Mouse (Mus musculus): ENCODE data around the gene Scamp1. TPM values are rescaled to one million over a fixed set of nuclear protein-coding genes. Genes with fewer than 3 reads are reported as not detected.
A peak's percentile ranks its signal among the peaks of the same experiment; 100 is the strongest.

The Scamp1 gene
- polyA plus RNA-seq, 1 experiment: 15.8 TPM

- no peak overlapping the region for H3K4me3 ChIP-seq (replicated peaks; ENCODE audit: control insufficient read depth, low read depth, low read length)
- no peaks in the 10 kb centered on the region for H3K4me1 ChIP-seq (ENCODE audit: control insufficient read depth, insufficient read depth, low read length)
- no peak overlapping the region for H3K27ac ChIP-seq (ENCODE audit: control insufficient read depth, insufficient read depth, low read depth, low read length, poor library complexity)
- TF ChIP-seq CTCF (IDR thresholded peaks at IDR 0.05; ENCODE audit: control insufficient read depth, insufficient read depth, low read length) (0 out of 2 replicates have a peak, but pooled peaks have one; percentile 11), POLR2A (IDR thresholded peaks at IDR 0.05; ENCODE audit: borderline replicate concordance, control insufficient read depth, low read depth, low read length) (no peak)
Observed at GRCm38 (mm10) chr13:94208892-94209291, 76.8 kb downstream of the Scamp1 start.

- H3K4me3 ChIP-seq (replicated peaks; ENCODE audit: control insufficient read depth, low read depth, low read length): no peak overlapping the region
- H3K27ac ChIP-seq (ENCODE audit: control insufficient read depth, insufficient read depth, low read depth, low read length, poor library complexity): no peak overlapping the region
- TF ChIP-seq POLR2A (IDR thresholded peaks at IDR 0.05; ENCODE audit: borderline replicate concordance, control insufficient read depth, low read depth, low read length) (no peak), CTCF (IDR thresholded peaks at IDR 0.05; ENCODE audit: control insufficient read depth, insufficient read depth, low read length) (no peak)
- H3K4me1 ChIP-seq (ENCODE audit: control insufficient read depth, insufficient read depth, low read length): no peaks in the 10 kb centered on the region
- 93% methylated on average over 16 of the region's 16 CpGs for WGBS
Observed at GRCm38 (mm10) chr13:94207973-94208372, 77.7 kb downstream of the Scamp1 start.

DNA sequence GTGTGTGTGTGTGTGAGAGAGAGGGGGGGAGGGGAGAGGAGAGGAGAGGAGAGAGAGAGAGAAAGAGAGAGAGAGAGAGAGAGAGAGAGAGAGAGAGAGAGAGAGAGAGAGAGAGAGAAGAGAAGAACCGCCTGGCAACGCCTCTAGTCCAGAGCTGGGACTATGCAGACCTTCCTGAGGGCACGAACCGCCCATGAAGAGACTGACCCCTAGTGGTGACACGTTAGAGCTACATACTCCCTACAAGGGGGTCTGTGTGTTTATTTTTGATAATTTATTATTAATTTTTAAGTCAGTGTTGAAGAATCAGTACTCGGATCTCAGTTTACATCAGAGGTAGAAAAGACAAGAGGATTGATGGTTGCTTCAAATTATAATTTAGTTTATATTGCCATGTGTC, 80.4 kb downstream of the Scamp1 start:
- WGBS: 8% methylated on average over 6 of the region's 6 CpGs

DNA sequence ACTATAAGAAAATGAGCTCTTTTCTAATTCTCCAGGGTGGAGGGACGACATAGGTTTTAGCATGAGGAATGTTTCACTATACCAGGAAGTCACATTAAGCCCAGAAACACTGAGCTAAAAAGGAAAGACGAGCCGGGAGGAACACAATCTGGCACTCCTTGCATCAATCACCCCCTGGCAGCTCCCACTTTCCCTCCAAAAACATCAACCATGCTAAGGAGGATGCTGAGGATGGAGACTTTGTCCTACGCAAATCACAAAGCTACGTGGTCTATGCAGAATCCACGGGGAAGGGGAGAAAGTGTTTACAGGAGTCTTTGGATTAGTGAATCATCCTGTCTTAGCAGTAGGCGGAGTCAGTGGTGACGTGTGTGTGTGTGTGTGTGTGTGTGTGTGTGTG, 85.8 kb downstream of the Scamp1 start:
- Histone ChIP-seq H3K4me1 (ENCODE audit: control insufficient read depth, insufficient read depth, low read length) (no peaks in the 10 kb centered on the region), H3K27ac (ENCODE audit: control insufficient read depth, insufficient read depth, low read depth, low read length, poor library complexity) (no peak overlapping the region), H3K4me3 (replicated peaks; ENCODE audit: control insufficient read depth, low read depth, low read length) (no peak overlapping the region)
- WGBS: 82% methylated on average over 8 of the region's 8 CpGs
- TF ChIP-seq CTCF (IDR thresholded peaks at IDR 0.05; ENCODE audit: control insufficient read depth, insufficient read depth, low read length) (no peak), POLR2A (IDR thresholded peaks at IDR 0.05; ENCODE audit: borderline replicate concordance, control insufficient read depth, low read depth, low read length) (no peak)

More for the DNA sequence above, 80.4 kb downstream of the Scamp1 start:
- no peak for TF ChIP-seq POLR2A (IDR thresholded peaks at IDR 0.05; ENCODE audit: borderline replicate concordance, control insufficient read depth, low read depth, low read length)
- TF ChIP-seq CTCF (IDR thresholded peaks at IDR 0.05; ENCODE audit: control insufficient read depth, insufficient read depth, low read length): peak; percentile 73
- H3K4me1 ChIP-seq (ENCODE audit: control insufficient read depth, insufficient read depth, low read length): no peaks in the 10 kb centered on the region
- H3K27ac ChIP-seq (ENCODE audit: control insufficient read depth, insufficient read depth, low read depth, low read length, poor library complexity): no peak overlapping the region
- no peak overlapping the region for H3K4me3 ChIP-seq (replicated peaks; ENCODE audit: control insufficient read depth, low read depth, low read length)

GRCm38 (mm10) chr13:94198616-94199015, 87.0 kb downstream of the Scamp1 start:
- TF ChIP-seq CTCF (IDR thresholded peaks at IDR 0.05; ENCODE audit: control insufficient read depth, insufficient read depth, low read length) (no peak), POLR2A (IDR thresholded peaks at IDR 0.05; ENCODE audit: borderline replicate concordance, control insufficient read depth, low read depth, low read length) (no peak)
- no peak overlapping the region for H3K4me3 ChIP-seq (replicated peaks; ENCODE audit: control insufficient read depth, low read depth, low read length)
- WGBS: 68% methylated on average over 6 of the region's 6 CpGs
- H3K4me1 ChIP-seq (ENCODE audit: control insufficient read depth, insufficient read depth, low read length): no peaks in the 10 kb centered on the region
- no peak overlapping the region for H3K27ac ChIP-seq (ENCODE audit: control insufficient read depth, insufficient read depth, low read depth, low read length, poor library complexity)

- TF ChIP-seq CTCF (IDR thresholded peaks at IDR 0.05; ENCODE audit: control insufficient read depth, insufficient read depth, low read length) (no peak), POLR2A (IDR thresholded peaks at IDR 0.05; ENCODE audit: borderline replicate concordance, control insufficient read depth, low read depth, low read length) (no peak)
- Histone ChIP-seq H3K4me1 (ENCODE audit: control insufficient read depth, insufficient read depth, low read length) (no peaks in the 10 kb centered on the region), H3K27ac (ENCODE audit: control insufficient read depth, insufficient read depth, low read depth, low read length, poor library complexity) (no peak overlapping the region), H3K4me3 (replicated peaks; ENCODE audit: control insufficient read depth, low read depth, low read length) (no peak overlapping the region)
- whole genome bisulfite sequencing: 83% methylated on average over 4 of the region's 4 CpGs
Observed at GRCm38 (mm10) chr13:94193227-94193626, 92.4 kb downstream of the Scamp1 start.

DNA sequence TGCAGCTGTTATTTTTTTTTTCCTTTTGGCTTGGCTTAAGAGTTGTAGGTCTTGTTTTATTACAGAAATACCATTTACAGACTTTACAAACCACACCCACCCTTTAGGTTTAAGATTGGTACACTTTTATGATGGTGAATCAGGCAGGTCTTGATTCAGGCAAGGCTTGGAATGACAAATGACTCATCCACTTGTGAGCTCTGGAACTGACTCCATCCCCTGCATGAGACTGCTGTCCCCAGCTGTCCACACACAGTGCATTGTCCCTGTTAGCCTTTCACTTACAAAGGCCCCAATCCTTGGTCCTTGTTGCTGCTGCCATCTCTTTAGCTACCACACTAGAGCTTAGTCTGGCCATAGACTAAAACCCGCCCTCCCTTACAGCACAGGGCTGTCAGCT, 95.3 kb downstream of the Scamp1 start:
- TF ChIP-seq CTCF (IDR thresholded peaks at IDR 0.05; ENCODE audit: control insufficient read depth, insufficient read depth, low read length): no peak
- TF ChIP-seq POLR2A (IDR thresholded peaks at IDR 0.05; ENCODE audit: borderline replicate concordance, control insufficient read depth, low read depth, low read length): no peak
- whole genome bisulfite sequencing: 82% methylated on average over 1 of the region's 1 CpGs
- Histone ChIP-seq H3K4me3 (replicated peaks; ENCODE audit: control insufficient read depth, low read depth, low read length) (no peak overlapping the region), H3K4me1 (ENCODE audit: control insufficient read depth, insufficient read depth, low read length) (no peaks in the 10 kb centered on the region), H3K27ac (ENCODE audit: control insufficient read depth, insufficient read depth, low read depth, low read length, poor library complexity) (no peak overlapping the region)

- H3K27ac ChIP-seq (ENCODE audit: control insufficient read depth, insufficient read depth, low read depth, low read length, poor library complexity): no peak overlapping the region
- no peaks in the 10 kb centered on the region; the same call in 1 of the 2 replicates for H3K4me1 ChIP-seq (ENCODE audit: control insufficient read depth, insufficient read depth, low read length)
- WGBS: 73% methylated on average over 10 of the region's 10 CpGs
- H3K4me3 ChIP-seq (replicated peaks; ENCODE audit: control insufficient read depth, low read depth, low read length): no peak overlapping the region
- no peak for TF ChIP-seq CTCF (IDR thresholded peaks at IDR 0.05; ENCODE audit: control insufficient read depth, insufficient read depth, low read length)
- no peak for TF ChIP-seq POLR2A (IDR thresholded peaks at IDR 0.05; ENCODE audit: borderline replicate concordance, control insufficient read depth, low read depth, low read length)
Observed at GRCm38 (mm10) chr13:94188200-94189086, 97.2 kb downstream of the Scamp1 start.
